Mouse (Mus musculus) induced T-regulatory cell, adult 2 months (primary cell): ENCODE measurements at regions not wholly inside any gene's neighbourhood (a gene's known extent, or its start where the extent isn't known, plus 50 kb on each side); places are given as distances from the start of the nearest gene placed in this dataset.

Source experiments
- DNase-seq: peaks from one replicate; pipeline ENCODE4 v3.0.0-alpha.2; 2012; ENCODE audit warnings: low read depth

- DNase-seq, result peak; percentile 30
Measured at GRCm38 (mm10) chrX:97141170-97142085, 69.0 kb downstream of the Pgr15l start.

DNA sequence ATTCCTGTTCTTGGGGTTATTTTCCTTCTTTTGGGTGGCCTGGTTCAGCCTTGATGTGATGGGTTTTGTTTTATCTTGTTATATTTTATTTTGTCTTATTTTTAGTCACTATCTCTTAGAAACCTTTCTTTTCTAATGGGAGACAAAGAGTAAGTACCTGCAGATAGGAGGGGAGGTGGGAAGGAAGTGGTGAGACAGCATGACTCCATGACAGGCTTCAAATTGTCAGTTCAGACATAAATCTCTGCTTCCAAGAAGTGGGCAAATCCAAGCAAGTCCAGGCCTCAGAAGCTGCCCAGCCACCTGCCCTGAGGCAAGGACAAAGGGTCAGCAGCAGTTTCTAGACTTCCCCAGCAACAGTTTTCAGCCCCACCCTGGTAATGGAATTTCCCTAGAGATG is 69.8 kb downstream of the Pgr15l start:
- peak; percentile 3 for DNase-seq

GRCm38 (mm10) chrX:97156155-97156554 is 83.8 kb downstream of the Pgr15l start:
- DNase-seq, result no peak
